Mouse (Mus musculus) heart, postnatal 0 days (tissue): Measurements from ENCODE around the gene Exo5. TPM values are rescaled to one million over a fixed set of nuclear protein-coding genes. Genes with fewer than 3 reads are reported as not detected.

Experiments
- ATAC-seq: fragments of 200-750 bp; cut with Nextera tagmentation; 2 replicates; pipeline ENCODE4 v1.8.0; 2017; ENCODE audit warnings: low read depth, moderate number of reproducible peaks, moderate library complexity; ENCODE audit not compliant: insufficient read depth
- DNase-seq: peaks from one replicate; pipeline ENCODE4 v3.0.0-alpha.2; 2016; ENCODE audit warnings: low spot score
- H3K27ac ChIP-seq: fragments of 300-500 bp; sonication (generic); 2 replicates; pipeline ENCODE4 v1.5.1; 2014; ENCODE audit warnings: low read depth, mild to moderate bottlenecking
- H3K27me3 ChIP-seq: fragments of 300-500 bp; sonication (generic); 2 replicates; pipeline ENCODE4 v1.6.1; 2014; ENCODE audit warnings: low read length, mixed read lengths; ENCODE audit not compliant: control insufficient read depth, insufficient read depth
- H3K36me3 ChIP-seq: fragments of 300-500 bp; sonication (generic); replicated peaks from 2 replicates; pipeline ENCODE4 v1.6.1; 2014; ENCODE audit warnings: low read length, mixed read lengths; ENCODE audit not compliant: control insufficient read depth, insufficient read depth
- H3K4me1 ChIP-seq: fragments of 300-500 bp; sonication (generic); 2 replicates; pipeline ENCODE4 v1.6.1; 2014; ENCODE audit warnings: antibody characterized with exemption; ENCODE audit not compliant: control insufficient read depth, insufficient read depth
- H3K4me2 ChIP-seq: fragments of 300-500 bp; sonication (generic); 2 replicates; pipeline ENCODE4 v1.6.1; 2014; ENCODE audit warnings: low read depth, mild to moderate bottlenecking, low read length, moderate library complexity
- H3K4me3 ChIP-seq: fragments of 300-500 bp; sonication (generic); 2 replicates; pipeline ENCODE4 v1.5.1; 2014; ENCODE audit warnings: low read depth, low read length
- H3K9ac ChIP-seq: fragments of 300-500 bp; sonication (generic); replicated peaks from 2 replicates; pipeline ENCODE4 v1.6.1; 2014; ENCODE audit warnings: low read depth, low read length, mixed read lengths
- H3K9me3 ChIP-seq: fragments of 300-500 bp; sonication (generic); replicated peaks from 2 replicates; pipeline ENCODE4 v1.6.1; 2016; ENCODE audit warnings: low read length; ENCODE audit not compliant: control insufficient read depth
- CTCF ChIP-seq: IDR thresholded peaks from 2 replicates; pipeline ENCODE4 v1.5.1; 2016; ENCODE audit warnings: antibody characterized with exemption, control low read depth, low read depth
- EP300 ChIP-seq: IDR thresholded peaks from 2 replicates; pipeline ENCODE4 v1.6.1; 2016; ENCODE audit warnings: antibody characterized with exemption, low read depth
- WGBS: fragments of 180-500 bp; shearing (Covaris S2); extraction: QIAGEN DNeasy Blood & Tissue Kit; methylation state at CpG from one replicate; pipeline ENCODE4 v1.1.7; 2014; 5-methylcytosine and 5-hydroxymethylcytosine counted together
- polyA plus RNA-seq: library from polyadenylated mRNA; unstranded; fragments of >200 nt; fragmentation: Nextera tagmentation; extraction: Ambion mirVana; gene quantifications from 2 replicates; pipeline ENCODE4 v1.2.1, GENCODE M21; 2015
- total RNA-seq: library from RNA; depleted of rRNA; stranded (reverse); fragments of >200 nt; gene quantifications from 2 replicates; pipeline ENCODE4 v1.2.3, GENCODE M21; 2014; ENCODE audit warnings: low replicate concordance

The Exo5 gene
- total and polyA plus RNA-seq, 2 experiments from 2014 or later: 0.80 to 6.1 TPM

DNA sequence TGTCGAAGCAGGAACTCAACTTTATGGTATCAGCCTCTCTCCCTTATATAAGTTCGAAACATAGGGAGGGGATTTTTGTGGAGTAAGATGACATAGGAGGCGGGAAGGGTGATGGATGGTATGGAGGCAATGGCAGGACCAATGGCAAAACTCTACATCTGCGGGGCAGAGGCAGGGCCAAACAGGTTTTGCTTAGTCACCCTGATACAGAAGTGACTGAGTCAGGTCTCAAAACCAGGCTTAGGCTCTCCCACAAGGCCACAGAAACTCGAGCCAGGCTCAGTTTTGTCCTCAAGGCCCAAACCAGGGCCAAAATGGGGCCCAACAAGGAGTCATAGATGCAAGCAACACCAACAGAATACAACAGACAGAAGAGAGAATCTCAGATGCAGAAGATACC lies 19.2 kb downstream of the Exo5 start:
- TF ChIP-seq EP300: no peak
- no peak for TF ChIP-seq CTCF
- Histone ChIP-seq H3K27me3 (no peaks in the 10 kb centered on the region), H3K36me3 (no peaks in the 10 kb centered on the region), H3K9me3 (no peaks in the 10 kb centered on the region), H3K4me3 (no peak overlapping the region), H3K4me1 (no peaks in the 10 kb centered on the region), H3K4me2 (no peak overlapping the region), H3K9ac (no peak overlapping the region), H3K27ac (no peak overlapping the region)
- WGBS: 67% methylated on average over 5 of the region's 5 CpGs
- ATAC-seq (no peak), DNase-seq (no peak)

- Histone ChIP-seq H3K27ac (no peak overlapping the region), H3K4me3 (no peak overlapping the region), H3K27me3 (no peaks in the 10 kb centered on the region), H3K4me1 (no peaks in the 10 kb centered on the region), H3K36me3 (no peaks in the 10 kb centered on the region), H3K9ac (no peak overlapping the region), H3K9me3 (no peaks in the 10 kb centered on the region), H3K4me2 (no peak overlapping the region)
- ATAC-seq (no peak), DNase-seq (no peak)
- TF ChIP-seq CTCF (no peak), EP300 (no peak)
- WGBS: 59% methylated on average over 4 of the region's 4 CpGs
These were observed 20.3 kb downstream of the Exo5 start for GRCm38 (mm10) chr4:120904533-120904932.

GRCm38 (mm10) chr4:120895810-120896584 lies 28.8 kb downstream of the Exo5 start:
- Histone ChIP-seq H3K4me3 (no peak overlapping the region), H3K9me3 (no peaks in the 10 kb centered on the region), H3K4me2 (no peak overlapping the region), H3K36me3 (no peaks in the 10 kb centered on the region), H3K4me1 (no peaks in the 10 kb centered on the region), H3K9ac (no peak overlapping the region), H3K27ac (no peak overlapping the region), H3K27me3 (no peaks in the 10 kb centered on the region)
- no peak for DNase-seq
- WGBS: 61% methylated on average over 7 of the region's 7 CpGs
- TF ChIP-seq EP300: no peak
- no peak for TF ChIP-seq CTCF
- ATAC-seq: no peak

- Histone ChIP-seq H3K4me3 (no peak overlapping the region), H3K27me3 (no peaks in the 10 kb centered on the region), H3K9ac (no peak overlapping the region), H3K9me3 (no peaks in the 10 kb centered on the region), H3K4me2 (no peak overlapping the region), H3K4me1 (no peaks in the 10 kb centered on the region), H3K36me3 (no peaks in the 10 kb centered on the region), H3K27ac (no peak overlapping the region)
- DNase-seq (no peak), ATAC-seq (no peak)
- WGBS: 81% methylated on average over 7 of the region's 7 CpGs
- TF ChIP-seq CTCF: no peak
- no peak for TF ChIP-seq EP300
These were observed 29.6 kb downstream of the Exo5 start for GRCm38 (mm10) chr4:120895226-120895625.

- Histone ChIP-seq H3K27ac (no peak overlapping the region), H3K4me3 (no peak overlapping the region), H3K9me3 (no peaks in the 10 kb centered on the region), H3K4me1 (no peaks in the 10 kb centered on the region), H3K9ac (no peak overlapping the region), H3K4me2 (no peak overlapping the region), H3K36me3 (no peaks in the 10 kb centered on the region), H3K27me3 (no peaks in the 10 kb centered on the region)
- DNase-seq (no peak), ATAC-seq (no peak)
- 67% methylated on average over 11 of the region's 11 CpGs for WGBS
- TF ChIP-seq EP300 (no peak), CTCF (no peak)
These were observed 30.2 kb downstream of the Exo5 start for GRCm38 (mm10) chr4:120894584-120894983.
